Mouse (Mus musculus) cerebellum, adult 9-10 months (tissue): Measurements from ENCODE around the gene Lmo1.
"Not testable (repeated sequence)": the region's sequence is repeated elsewhere in the genome, so short reads cannot be mapped to it uniquely, and the experiment has no call there.

Experiments used
- DNase-seq: peaks from one replicate; pipeline ENCODE4 v3.0.0; 2022

Lmo1 gene

DNA sequence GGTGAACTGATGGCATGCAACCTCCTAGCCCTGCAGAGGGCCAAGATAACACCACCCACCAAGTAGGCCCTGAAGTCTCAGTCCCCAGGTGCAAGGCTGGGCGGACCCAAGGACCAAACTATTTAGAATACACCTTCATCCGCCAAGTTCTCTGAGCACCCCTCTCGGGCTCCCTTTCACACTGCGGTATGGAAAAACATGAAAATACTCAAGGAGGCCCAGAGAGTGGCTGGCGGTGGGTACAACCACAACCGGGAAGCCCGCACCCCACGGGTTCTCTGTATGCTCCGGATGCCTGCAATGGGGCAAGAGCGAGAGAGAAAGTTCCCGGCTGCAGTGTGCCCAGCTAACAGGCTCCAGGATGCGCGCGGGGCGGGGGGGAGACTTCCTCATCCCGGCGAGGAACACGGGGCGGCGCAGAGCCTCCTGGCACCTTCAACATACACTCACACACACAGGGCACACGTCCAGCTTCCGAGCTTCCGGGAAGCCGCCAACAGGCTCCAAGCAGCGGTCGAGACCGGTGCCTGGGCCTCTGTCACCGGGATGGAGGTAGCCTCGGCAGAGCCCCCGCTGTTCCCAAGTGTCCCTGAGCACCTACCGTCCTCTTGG, 564 bp downstream of the Lmo1 start:
- DNase-seq, result peak; percentile 84

- DNase-seq, result peak; percentile 17
Observed at GRCm38 (mm10) chr7:109171874-109172273, 3.1 kb downstream of the Lmo1 start.

DNA sequence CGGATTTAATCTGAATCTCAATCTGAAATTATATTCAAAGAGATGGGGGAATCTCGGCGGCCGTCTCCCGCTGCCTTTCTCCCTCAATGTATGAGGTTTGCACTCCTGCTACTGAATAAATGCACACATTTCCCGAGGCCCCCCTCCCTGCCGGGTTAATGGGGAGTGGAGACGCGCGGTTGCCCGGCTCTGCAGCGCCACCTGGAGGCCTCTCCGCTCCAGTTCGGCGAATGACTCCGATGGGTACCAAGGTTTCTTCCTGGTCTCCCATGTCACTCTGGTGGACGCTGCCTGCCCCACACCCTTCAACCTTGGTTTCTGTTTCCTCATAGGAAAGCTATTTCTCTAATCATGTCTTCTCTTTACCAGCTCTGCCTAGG, 4.6 kb downstream of the Lmo1 start:
- DNase-seq, result peak; percentile 94

DNA sequence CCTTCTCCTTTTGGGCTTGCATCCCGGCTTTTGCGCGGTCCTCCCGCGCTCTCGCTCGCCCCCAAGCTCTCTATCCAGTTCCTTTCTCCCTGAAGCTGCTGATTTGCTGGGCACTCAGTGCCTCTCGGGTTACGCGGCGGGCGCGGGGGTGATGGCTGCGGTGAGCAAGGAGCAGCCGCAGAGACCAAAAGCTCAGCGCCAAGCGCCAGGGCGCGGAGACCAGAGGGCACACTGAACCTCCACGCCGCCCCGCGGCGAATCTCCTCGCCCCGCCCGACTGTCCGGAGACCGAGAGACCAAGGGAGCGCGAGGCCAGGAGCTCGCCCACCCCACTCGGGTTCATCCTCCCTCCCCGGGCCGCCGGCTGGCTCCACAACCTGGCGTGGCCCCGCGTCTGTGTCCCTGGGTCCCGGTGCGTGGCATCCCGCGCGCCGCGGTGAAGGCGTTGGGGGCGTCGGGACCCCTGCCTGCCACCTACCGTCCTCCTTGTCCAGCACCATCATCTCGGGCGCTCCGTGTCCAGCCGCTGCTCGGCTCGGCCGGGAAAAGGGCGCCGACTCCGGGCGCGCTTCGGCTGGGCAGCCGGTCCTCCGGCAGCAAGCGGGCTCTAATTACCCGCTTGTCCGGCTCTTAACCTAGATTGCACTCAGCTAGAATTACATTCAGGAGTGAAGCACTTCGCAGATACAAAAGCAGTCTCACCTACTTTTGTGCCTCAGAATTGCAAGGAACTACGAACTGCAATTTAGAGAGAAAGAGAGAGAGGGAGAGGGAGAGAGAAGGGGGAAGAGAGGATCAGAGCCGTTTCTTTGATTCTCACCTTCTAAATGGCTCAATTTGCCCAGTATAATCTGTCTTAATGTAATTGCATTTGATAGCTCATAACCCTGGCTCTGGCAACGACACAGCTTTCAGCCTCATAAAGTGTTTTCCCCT, 5.2 kb downstream of the Lmo1 start:
- DNase-seq, result peak; percentile 75

DNA sequence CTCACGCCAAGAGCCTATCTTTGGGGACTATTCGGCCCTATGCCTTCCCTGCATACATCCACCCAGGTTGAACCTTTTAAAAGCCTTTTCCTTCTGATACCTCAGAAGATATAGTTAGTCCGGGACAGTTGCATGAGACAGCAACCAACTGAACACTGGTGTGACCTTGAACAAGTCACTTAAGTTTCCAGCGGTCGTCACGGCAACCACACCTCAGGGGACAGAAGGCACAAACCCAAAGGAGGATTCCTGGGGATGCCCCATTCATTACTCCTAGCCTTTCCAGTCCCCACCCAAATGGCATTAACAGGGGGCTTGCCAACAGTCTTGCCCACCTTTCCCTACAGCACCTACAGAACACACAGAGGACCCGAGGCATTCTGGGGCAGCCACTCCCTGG, 6.3 kb downstream of the Lmo1 start:
- no peak for DNase-seq

- no peak for DNase-seq
Observed at GRCm38 (mm10) chr7:109165931-109166585, 8.9 kb downstream of the Lmo1 start.

DNA sequence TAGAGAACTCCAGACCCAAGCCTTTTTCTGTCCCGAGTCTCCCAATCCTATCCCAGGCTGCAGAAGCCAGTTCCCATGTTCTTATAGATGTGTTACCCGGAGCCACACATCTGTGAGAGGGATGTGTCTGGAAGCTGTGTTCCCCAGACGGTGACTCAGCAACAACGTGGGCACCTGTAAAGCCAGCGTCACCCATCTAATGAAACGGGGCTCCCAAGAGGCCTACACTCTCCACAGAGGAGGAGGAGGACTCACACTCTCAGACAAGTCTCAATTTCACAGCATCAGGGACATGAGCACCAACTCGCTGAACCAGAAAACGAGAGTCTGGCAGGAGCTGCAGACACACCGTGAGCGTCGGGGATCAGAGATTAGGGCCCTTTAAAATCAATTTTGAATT, 20.7 kb downstream of the Lmo1 start:
- no peak for DNase-seq

DNA sequence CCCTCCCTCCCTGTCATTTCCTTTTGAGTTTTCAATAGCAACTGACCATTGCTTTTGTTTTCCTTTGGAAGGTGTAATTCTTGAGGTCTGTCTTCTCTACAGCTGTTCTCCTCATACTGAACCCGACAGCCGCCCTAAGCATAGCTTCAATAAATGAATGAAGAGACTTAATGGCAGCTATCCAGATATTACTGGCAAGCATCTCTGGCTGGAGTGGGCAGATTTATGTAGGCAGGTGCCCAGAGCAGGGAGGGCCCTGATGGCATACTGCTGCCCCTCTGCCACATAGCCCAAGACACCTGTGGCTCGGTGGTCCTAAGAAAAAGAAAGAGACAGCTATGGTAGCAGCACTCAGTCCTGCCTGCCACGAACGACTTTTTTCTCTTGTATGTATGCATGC, 21.5 kb downstream of the Lmo1 start:
- no peak for DNase-seq

DNA sequence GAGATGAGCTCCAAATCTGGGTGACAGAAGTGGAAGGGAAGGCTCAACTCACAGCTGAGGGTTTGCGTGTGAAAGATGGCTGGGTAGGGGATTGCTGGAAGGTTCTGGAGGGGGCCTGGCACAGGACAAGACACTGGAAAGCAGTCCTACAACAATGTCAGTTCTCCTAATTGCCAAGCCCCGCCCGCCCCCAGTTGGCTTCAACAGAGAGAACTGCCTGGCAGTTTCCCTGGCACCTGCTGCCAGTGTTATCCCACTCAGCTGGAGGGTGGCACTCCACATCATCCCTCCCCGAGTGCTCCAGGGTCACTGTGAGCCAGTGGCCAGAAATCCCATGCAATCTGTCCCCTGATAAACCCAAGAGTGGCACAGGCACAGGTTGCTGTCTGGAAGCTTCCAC, 23.9 kb downstream of the Lmo1 start:
- no peak for DNase-seq

GRCm38 (mm10) chr7:109145211-109145610, 29.8 kb downstream of the Lmo1 start:
- no peak for DNase-seq

GRCm38 (mm10) chr7:109144705-109145104, 30.3 kb downstream of the Lmo1 start:
- DNase-seq, result no peak

DNA sequence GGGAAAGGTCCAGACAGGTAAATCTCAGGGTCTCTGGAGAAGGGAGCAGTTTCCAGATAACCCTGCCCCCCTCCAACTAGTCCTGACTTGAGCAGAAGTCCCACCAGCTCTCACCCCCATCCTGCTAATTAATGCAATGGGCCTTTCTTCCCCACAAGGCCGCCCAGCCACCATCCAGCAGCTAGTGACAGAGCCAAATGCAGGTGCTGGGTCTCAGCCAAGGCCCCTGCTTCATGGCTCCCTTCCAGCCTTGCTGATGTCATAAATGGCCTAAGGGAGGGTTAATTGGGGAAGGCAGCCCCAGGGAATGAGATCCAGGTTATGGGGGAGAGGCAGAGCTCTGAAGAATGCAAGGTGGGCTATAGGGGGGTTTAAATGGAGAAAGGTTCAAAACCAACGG, 32.4 kb downstream of the Lmo1 start:
- DNase-seq, result no peak

DNA sequence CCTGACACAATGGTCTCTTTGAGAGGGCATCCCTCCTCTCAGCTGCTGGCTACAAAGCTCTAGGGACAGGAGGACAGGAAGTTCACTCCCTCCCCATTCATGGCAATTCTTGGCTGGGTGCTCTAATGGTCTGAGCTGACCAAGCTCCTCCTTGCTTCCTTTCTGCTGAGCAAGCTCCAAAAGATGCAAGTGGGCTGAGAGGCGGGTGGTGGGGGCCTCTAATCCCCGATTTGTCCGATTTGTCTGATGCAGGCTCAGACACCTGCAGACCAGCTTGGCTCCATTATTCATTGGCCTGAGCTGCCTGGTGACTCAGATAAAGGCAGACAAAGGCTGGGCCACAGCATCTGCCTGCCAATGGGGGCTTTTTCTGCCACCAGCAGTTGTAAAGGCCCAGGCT, 33.3 kb downstream of the Lmo1 start:
- no peak for DNase-seq

DNA sequence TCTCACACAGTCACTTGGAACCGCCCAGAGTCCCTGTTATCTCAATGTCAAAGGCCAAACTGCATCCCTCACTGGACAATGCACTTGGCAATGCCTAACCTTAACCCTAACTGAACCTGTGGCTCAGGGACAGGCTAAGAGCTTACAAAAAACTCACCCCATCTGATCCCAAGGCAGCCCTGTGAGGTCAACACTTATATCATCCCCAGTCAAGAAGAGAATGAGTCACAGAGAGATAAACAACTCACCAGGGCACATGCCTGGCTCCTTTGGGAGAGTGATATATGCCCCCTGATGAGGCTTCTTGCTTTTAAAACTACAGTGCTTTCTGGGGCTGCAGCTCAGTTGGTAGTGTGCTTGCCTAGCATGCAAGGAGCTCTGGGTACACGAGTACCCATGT, 34.0 kb downstream of the Lmo1 start:
- DNase-seq, result no peak

GRCm38 (mm10) chr7:109139405-109139804, 35.6 kb downstream of the Lmo1 start:
- DNase-seq, result peak; percentile 93

DNA sequence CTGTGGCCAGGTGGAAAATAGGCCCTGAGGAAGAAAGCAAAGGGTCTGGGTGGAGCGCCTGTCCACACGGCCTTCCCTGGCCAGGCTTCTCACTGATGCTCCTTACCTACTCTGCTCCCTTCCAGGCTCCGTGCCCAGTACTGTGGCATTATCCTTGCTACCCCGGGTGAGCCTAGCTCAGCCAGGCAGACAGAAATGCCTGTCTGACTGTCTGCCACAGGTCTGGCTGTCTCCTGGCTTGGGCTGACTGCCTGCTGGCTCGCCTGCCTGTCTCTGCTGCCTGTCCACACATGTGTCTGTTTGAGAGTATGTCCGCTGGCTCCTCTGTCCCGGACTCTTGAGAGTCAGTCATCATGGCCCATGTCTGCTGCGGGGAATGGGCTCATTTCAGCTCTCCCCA, 37.6 kb downstream of the Lmo1 start:
- peak; percentile 58 for DNase-seq

- DNase-seq, result no peak
Observed at GRCm38 (mm10) chr7:109131565-109131964, 43.4 kb downstream of the Lmo1 start.

DNA sequence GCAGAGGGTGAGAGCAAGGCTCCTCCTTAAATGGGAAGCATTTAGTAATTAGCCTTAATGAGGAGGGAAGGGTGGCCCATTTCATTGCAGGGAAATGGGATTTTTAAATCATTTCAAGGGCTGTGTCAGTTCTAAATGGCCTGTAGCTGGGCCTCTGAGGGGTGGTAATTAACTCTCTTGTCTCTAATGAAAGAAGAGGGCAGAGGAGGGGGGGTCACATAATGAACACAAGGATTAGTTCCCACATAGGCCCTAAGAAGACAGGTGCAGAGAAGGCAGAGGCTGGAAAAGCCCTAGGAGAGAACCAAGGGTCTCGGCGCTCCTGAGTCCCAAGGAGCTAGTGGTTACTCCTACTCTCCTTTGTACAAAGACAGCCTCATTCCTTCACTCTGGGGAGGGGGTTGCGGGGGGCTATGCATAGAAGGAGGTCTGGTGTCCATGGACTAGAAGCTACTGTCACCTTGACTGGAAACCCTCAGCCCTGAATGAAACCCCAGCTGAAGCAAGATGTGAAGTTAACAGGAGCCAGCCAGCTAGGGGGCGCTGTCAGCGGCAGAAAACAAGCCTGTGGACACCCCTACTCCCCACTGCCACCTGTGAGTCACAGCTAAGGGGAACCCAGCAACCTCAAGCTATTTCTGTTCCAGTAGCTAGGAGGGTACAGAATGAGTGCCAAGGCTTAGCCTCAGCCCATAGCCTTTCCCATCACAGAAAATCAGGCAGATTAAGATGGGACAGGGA, 44.9 kb downstream of the Lmo1 start:
- DNase-seq, result no peak

DNA sequence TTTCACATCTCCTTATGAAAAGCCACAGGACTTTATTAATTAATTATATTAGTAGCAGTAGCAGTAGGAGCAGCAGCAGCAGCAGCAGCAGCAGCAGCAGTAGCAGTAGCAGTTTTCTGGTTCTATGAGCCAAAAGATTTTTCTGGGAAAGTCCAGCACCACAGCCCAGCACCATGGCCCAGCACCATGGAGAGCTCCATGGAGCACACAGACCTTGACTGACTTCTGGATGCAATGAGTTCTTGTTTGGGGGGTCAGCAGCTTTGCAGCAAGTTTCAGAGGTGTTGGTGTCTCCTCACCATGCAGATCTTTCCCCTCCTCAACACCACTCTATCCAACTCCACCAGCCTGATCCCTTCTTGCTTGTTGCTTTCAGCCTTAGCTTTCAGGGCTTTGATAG, 45.6 kb downstream of the Lmo1 start:
- no peak for DNase-seq

GRCm38 (mm10) chr7:109115929-109116328, 59.1 kb downstream of the Lmo1 start:
- DNase-seq, result no peak

DNA sequence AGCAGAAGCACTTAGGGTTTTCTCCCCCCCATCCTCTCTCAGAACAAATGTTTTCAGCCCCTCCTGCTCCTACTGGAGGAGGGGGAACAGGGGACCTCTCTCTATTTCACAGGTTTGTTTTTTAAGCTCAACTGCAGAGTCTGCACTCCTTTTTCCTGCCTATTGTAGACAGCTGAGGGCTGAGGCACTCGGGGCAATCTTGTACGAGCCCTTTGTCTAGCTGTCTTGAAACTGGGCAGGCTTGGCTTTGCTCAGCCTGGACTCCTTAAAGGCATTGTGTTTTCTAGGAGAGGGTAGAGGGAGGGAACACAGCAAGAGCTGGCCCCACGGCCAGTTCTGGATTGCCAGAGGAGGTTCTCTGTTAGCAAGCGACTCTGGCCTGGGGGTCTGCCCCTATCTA, 59.5 kb downstream of the Lmo1 start:
- not testable (repeated sequence) for DNase-seq

DNA sequence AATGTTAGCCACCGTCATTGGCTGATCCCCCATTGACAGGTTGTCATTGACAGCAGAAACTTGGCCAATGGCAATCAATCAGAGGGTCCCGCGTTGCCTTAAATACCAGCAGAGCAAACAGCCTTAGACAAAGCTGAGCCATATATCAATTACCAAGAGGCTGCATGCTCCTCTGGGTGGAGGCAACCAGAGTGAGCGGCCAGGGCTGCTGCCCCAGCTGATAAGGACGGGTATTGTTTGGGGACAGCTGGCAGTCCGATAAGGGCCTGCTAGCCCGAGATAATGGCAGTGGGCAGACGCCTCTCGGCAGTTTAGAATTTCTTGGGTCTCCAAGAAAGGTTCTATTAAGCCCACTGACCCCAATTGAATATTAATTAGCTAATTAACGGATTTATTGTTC, 60.1 kb downstream of the Lmo1 start:
- no peak for DNase-seq

DNA sequence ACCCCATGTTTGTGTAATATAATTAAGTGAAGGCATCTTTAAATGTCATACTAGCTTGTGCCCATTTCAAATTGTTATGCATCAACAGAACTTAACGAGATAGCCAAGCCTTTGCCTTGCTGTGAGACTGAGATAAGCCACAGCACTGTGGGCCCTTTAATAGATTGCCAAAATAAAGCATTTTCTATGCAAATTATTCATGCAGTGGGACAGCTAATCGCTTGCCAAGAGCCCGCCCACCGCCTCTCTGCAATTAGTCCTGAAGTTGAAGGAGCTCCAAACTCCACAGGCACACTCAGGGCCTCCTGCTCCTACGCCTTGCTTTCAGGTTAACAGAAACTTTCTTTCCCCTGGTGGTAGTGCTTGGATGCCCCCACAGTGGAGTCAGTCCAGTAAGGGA, 64.0 kb downstream of the Lmo1 start:
- no peak for DNase-seq
